Mouse (Mus musculus): ENCODE measurements around the gene Suclg2. TPM values are rescaled to one million over a fixed set of nuclear protein-coding genes. Genes with fewer than 3 reads are reported as not detected.

The Suclg2 gene
- polyA plus RNA-seq, 1 experiment from 2014 or later: 77.3 TPM

- no peak overlapping the region for H3K4me3 ChIP-seq (ENCODE audit: low read depth, low read length)
- no peaks in the 10 kb centered on the region for H3K36me3 ChIP-seq (ENCODE audit: control insufficient read depth, insufficient read depth)
- no peak for TF ChIP-seq CTCF (IDR thresholded peaks at IDR 0.05; ENCODE audit: low read depth)
- 80% methylated on average over 2 of the region's 2 CpGs for WGBS
- no peaks in the 10 kb centered on the region for H3K4me1 ChIP-seq (replicated peaks; ENCODE audit: control insufficient read depth, insufficient read depth, low read length)
- no peaks in the 10 kb centered on the region for H3K9me3 ChIP-seq (ENCODE audit: control insufficient read depth)
- H3K27ac ChIP-seq (ENCODE audit: low read depth, low read length): no peak overlapping the region
- no peaks in the 10 kb centered on the region for H3K27me3 ChIP-seq (replicated peaks; ENCODE audit: control insufficient read depth, insufficient read depth, low read length)
- no peak for ATAC-seq
- no peak overlapping the region for H3K9ac ChIP-seq (ENCODE audit: low read depth, low read length)
- H3K4me2 ChIP-seq (replicated peaks; ENCODE audit: low read depth): no peak overlapping the region
Observed at GRCm38 (mm10) chr6:95621821-95622220, 96.8 kb downstream of the Suclg2 start.

GRCm38 (mm10) chr6:95620804-95621203 lies 97.8 kb downstream of the Suclg2 start:
- no peak for TF ChIP-seq CTCF (IDR thresholded peaks at IDR 0.05; ENCODE audit: low read depth)
- H3K36me3 ChIP-seq (ENCODE audit: control insufficient read depth, insufficient read depth): no peaks in the 10 kb centered on the region
- H3K9ac ChIP-seq (ENCODE audit: low read depth, low read length): no peak overlapping the region
- H3K27ac ChIP-seq (ENCODE audit: low read depth, low read length): no peak overlapping the region
- no peak overlapping the region for H3K4me3 ChIP-seq (ENCODE audit: low read depth, low read length)
- WGBS: 92% methylated on average over 4 of the region's 4 CpGs
- H3K4me1 ChIP-seq (replicated peaks; ENCODE audit: control insufficient read depth, insufficient read depth, low read length): no peaks in the 10 kb centered on the region
- no peak overlapping the region for H3K4me2 ChIP-seq (replicated peaks; ENCODE audit: low read depth)
- H3K9me3 ChIP-seq (ENCODE audit: control insufficient read depth): no peaks in the 10 kb centered on the region
- H3K27me3 ChIP-seq (replicated peaks; ENCODE audit: control insufficient read depth, insufficient read depth, low read length): no peaks in the 10 kb centered on the region
- no peak for ATAC-seq

GRCm38 (mm10) chr6:95619817-95620216 lies 98.8 kb downstream of the Suclg2 start:
- no peak overlapping the region for H3K4me3 ChIP-seq (ENCODE audit: low read depth, low read length)
- H3K36me3 ChIP-seq (ENCODE audit: control insufficient read depth, insufficient read depth): no peaks in the 10 kb centered on the region
- H3K27me3 ChIP-seq (replicated peaks; ENCODE audit: control insufficient read depth, insufficient read depth, low read length): no peaks in the 10 kb centered on the region
- H3K9ac ChIP-seq (ENCODE audit: low read depth, low read length): no peak overlapping the region
- TF ChIP-seq CTCF (IDR thresholded peaks at IDR 0.05; ENCODE audit: low read depth): no peak
- H3K4me1 ChIP-seq (replicated peaks; ENCODE audit: control insufficient read depth, insufficient read depth, low read length): no peaks in the 10 kb centered on the region
- no peak overlapping the region for H3K4me2 ChIP-seq (replicated peaks; ENCODE audit: low read depth)
- no peak overlapping the region for H3K27ac ChIP-seq (ENCODE audit: low read depth, low read length)
- H3K9me3 ChIP-seq (ENCODE audit: control insufficient read depth): no peaks in the 10 kb centered on the region
- no peak for ATAC-seq

- Histone ChIP-seq H3K4me2 (replicated peaks; ENCODE audit: low read depth) (no peak overlapping the region), H3K27me3 (replicated peaks; ENCODE audit: control insufficient read depth, insufficient read depth, low read length) (no peaks in the 10 kb centered on the region), H3K4me3 (ENCODE audit: low read depth, low read length) (no peak overlapping the region), H3K4me1 (replicated peaks; ENCODE audit: control insufficient read depth, insufficient read depth, low read length) (no peaks in the 10 kb centered on the region), H3K36me3 (ENCODE audit: control insufficient read depth, insufficient read depth) (no peaks in the 10 kb centered on the region), H3K9ac (ENCODE audit: low read depth, low read length) (no peak overlapping the region), H3K27ac (ENCODE audit: low read depth, low read length) (no peak overlapping the region), H3K9me3 (ENCODE audit: control insufficient read depth) (no peaks in the 10 kb centered on the region)
- WGBS: 85% methylated on average over 4 of the region's 4 CpGs
- ATAC-seq: no peak
- TF ChIP-seq CTCF (IDR thresholded peaks at IDR 0.05; ENCODE audit: low read depth): no peak
Observed at GRCm38 (mm10) chr6:95618434-95618833, 100.2 kb downstream of the Suclg2 start.

GRCm38 (mm10) chr6:95613228-95613627 lies 105.4 kb downstream of the Suclg2 start:
- WGBS: 68% methylated on average over 3 of the region's 3 CpGs
- Histone ChIP-seq H3K4me1 (replicated peaks; ENCODE audit: control insufficient read depth, insufficient read depth, low read length) (no peaks in the 10 kb centered on the region), H3K36me3 (ENCODE audit: control insufficient read depth, insufficient read depth) (no peaks in the 10 kb centered on the region), H3K27me3 (replicated peaks; ENCODE audit: control insufficient read depth, insufficient read depth, low read length) (no peaks in the 10 kb centered on the region), H3K4me2 (replicated peaks; ENCODE audit: low read depth) (no peak overlapping the region), H3K4me3 (ENCODE audit: low read depth, low read length) (no peak overlapping the region), H3K9me3 (ENCODE audit: control insufficient read depth) (no peaks in the 10 kb centered on the region), H3K27ac (ENCODE audit: low read depth, low read length) (no peak overlapping the region), H3K9ac (ENCODE audit: low read depth, low read length) (no peak overlapping the region)
- no peak for ATAC-seq
- no peak for TF ChIP-seq CTCF (IDR thresholded peaks at IDR 0.05; ENCODE audit: low read depth)

- WGBS: 82% methylated on average over 3 of the region's 3 CpGs
- ATAC-seq: no peak
- Histone ChIP-seq H3K4me1 (replicated peaks; ENCODE audit: control insufficient read depth, insufficient read depth, low read length) (no peaks in the 10 kb centered on the region), H3K9ac (ENCODE audit: low read depth, low read length) (no peak overlapping the region), H3K27ac (ENCODE audit: low read depth, low read length) (no peak overlapping the region), H3K4me2 (replicated peaks; ENCODE audit: low read depth) (no peak overlapping the region), H3K27me3 (replicated peaks; ENCODE audit: control insufficient read depth, insufficient read depth, low read length) (no peaks in the 10 kb centered on the region), H3K4me3 (ENCODE audit: low read depth, low read length) (no peak overlapping the region), H3K9me3 (ENCODE audit: control insufficient read depth) (no peaks in the 10 kb centered on the region), H3K36me3 (ENCODE audit: control insufficient read depth, insufficient read depth) (no peaks in the 10 kb centered on the region)
- TF ChIP-seq CTCF (IDR thresholded peaks at IDR 0.05; ENCODE audit: low read depth): no peak
Observed at GRCm38 (mm10) chr6:95612412-95613022, 106.1 kb downstream of the Suclg2 start.

GRCm38 (mm10) chr6:95611059-95611458 lies 107.5 kb downstream of the Suclg2 start:
- H3K27ac ChIP-seq (ENCODE audit: low read depth, low read length): no peak overlapping the region
- no peak for TF ChIP-seq CTCF (IDR thresholded peaks at IDR 0.05; ENCODE audit: low read depth)
- no peaks in the 10 kb centered on the region for H3K27me3 ChIP-seq (replicated peaks; ENCODE audit: control insufficient read depth, insufficient read depth, low read length)
- no peaks in the 10 kb centered on the region for H3K4me1 ChIP-seq (replicated peaks; ENCODE audit: control insufficient read depth, insufficient read depth, low read length)
- no peak for ATAC-seq
- 87% methylated on average over 3 of the region's 3 CpGs for WGBS
- H3K9me3 ChIP-seq (ENCODE audit: control insufficient read depth): no peaks in the 10 kb centered on the region
- H3K4me2 ChIP-seq (replicated peaks; ENCODE audit: low read depth): no peak overlapping the region
- no peak overlapping the region for H3K9ac ChIP-seq (ENCODE audit: low read depth, low read length)
- H3K36me3 ChIP-seq (ENCODE audit: control insufficient read depth, insufficient read depth): 0 out of 2 replicates have a peak, but pooled peaks cover 2% of the 10 kb centered on the region
- no peak overlapping the region for H3K4me3 ChIP-seq (ENCODE audit: low read depth, low read length)
